Mouse (Mus musculus) lung, embryonic 15.5 days (tissue): ENCODE data around the gene Fdxr. TPM values are rescaled to one million over a fixed set of nuclear protein-coding genes. Genes with fewer than 3 reads are reported as not detected.

ENCODE experiments used
- ATAC-seq: fragments of 200-750 bp; cut with Nextera tagmentation; 2 replicates; pipeline ENCODE4 v1.8.0; 2017; ENCODE audit warnings: moderate number of reproducible peaks, borderline replicate concordance; ENCODE audit not compliant: low FRiP score, low TSS enrichment; ENCODE audit errors: extremely low read depth
- H3K27ac ChIP-seq: fragments of 300-500 bp; sonication (generic); 2 replicates; pipeline ENCODE4 v1.5.1; 2015; ENCODE audit warnings: moderate library complexity, mild to moderate bottlenecking, inconsistent platforms
- H3K27me3 ChIP-seq: fragments of 300-500 bp; sonication (generic); 2 replicates; pipeline ENCODE4 v1.6.1; 2015; ENCODE audit warnings: inconsistent platforms
- H3K36me3 ChIP-seq: fragments of 300-500 bp; sonication (generic); 2 replicates; pipeline ENCODE4 v1.6.1; 2015; ENCODE audit warnings: inconsistent platforms
- H3K4me1 ChIP-seq: fragments of 300-500 bp; sonication (generic); 2 replicates; pipeline ENCODE4 v1.6.1; 2015; ENCODE audit warnings: inconsistent platforms
- H3K4me2 ChIP-seq: fragments of 300-500 bp; sonication (generic); 2 replicates; pipeline ENCODE4 v1.6.1; 2015; ENCODE audit warnings: inconsistent platforms, mild to moderate bottlenecking, moderate library complexity
- H3K4me3 ChIP-seq: fragments of 300-500 bp; sonication (generic); 2 replicates; pipeline ENCODE4 v1.5.1; 2015; ENCODE audit warnings: mild to moderate bottlenecking, inconsistent platforms
- H3K9ac ChIP-seq: fragments of 300-500 bp; sonication (generic); 2 replicates; pipeline ENCODE4 v1.6.1; 2015; ENCODE audit warnings: inconsistent platforms
- H3K9me3 ChIP-seq: fragments of 300-500 bp; sonication (generic); 2 replicates; pipeline ENCODE4 v1.6.1; 2016; ENCODE audit warnings: inconsistent platforms
- WGBS: fragments of 180-500 bp; shearing (Covaris S2); methylation state at CpG from one replicate; pipeline ENCODE4 v1.1.7; 2015; 5-methylcytosine and 5-hydroxymethylcytosine counted together
- polyA plus RNA-seq: library from polyadenylated mRNA; unstranded; fragments of >200 nt; fragmentation: Nextera tagmentation; extraction: Ambion mirVana; gene quantifications from 2 replicates; pipeline ENCODE4 v1.2.1, GENCODE M21; 2015

Fdxr gene
- polyA plus RNA-seq, 1 experiment from 2014 or later = 15.8 TPM

DNA sequence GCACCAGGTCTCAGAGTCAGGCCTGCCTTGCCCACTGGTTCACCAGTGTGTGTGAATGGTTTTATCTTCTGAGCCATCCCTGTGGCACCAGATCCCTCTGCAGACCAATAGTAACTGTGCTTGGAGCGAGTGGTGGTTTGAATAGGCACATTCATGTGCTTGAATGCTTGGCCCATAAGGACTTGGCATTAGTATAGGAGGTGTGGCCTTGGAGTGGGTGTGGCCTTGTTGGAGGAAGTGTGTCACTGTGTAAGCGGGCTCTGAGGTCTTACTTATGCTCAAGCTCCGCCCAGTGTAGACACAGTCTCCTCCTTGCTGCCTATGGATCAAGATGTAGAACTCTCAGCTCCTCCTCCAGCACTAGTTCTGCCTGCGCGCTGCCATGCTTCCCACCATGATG, 10.5 kb upstream of the Fdxr start:
- no peak for ATAC-seq
- Histone ChIP-seq H3K27ac (no peak overlapping the region), H3K9me3 (no peaks in the 10 kb centered on the region), H3K9ac (no peak overlapping the region), H3K4me1 (peaks cover 23% of the 10 kb centered on the region), H3K27me3 (no peaks in the 10 kb centered on the region), H3K36me3 (no peaks in the 10 kb centered on the region), H3K4me2 (no peak overlapping the region), H3K4me3 (no peak overlapping the region)
- 81% methylated on average over 5 of the region's 5 CpGs for WGBS

DNA sequence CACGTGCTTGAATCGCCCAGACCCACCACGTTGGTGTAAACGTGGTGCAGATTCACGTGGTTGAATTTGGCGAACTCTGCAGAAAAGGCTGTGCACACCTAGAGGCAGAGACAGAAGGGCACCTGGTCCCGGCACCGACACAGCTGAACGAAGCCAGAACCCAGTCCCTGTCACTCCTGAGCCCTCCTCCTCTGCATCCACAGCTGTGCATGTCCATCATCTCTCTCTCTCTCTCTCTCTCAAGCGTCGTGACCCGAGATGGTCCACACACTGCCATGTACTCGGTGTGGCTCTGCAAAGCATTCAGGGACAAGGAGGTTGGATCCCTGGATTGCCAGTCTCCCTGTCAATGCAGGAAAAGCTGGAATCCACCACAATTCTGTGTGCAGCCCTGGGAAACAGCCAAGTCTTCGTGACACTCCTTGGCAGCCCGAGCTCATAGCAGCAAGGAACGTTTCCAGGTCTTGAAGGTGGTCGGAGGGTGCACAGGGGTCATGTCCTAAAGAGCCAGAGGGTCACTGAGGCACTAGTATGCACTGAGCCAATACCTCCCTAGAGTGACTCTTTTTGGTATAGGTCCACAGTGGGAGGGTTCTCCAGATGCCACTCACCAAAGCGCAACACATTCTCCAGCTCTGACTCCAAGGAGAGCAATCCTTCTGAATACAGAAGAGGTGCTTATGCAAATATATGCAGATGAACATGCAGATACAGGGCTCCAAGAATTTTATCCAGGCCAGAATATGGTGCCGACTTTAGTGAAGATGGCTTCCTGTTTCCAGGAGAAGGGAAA, 9.5 kb upstream of the Fdxr start:
- H3K4me2 ChIP-seq = no peak overlapping the region
- no peak overlapping the region for H3K9ac ChIP-seq
- H3K36me3 ChIP-seq = no peaks in the 10 kb centered on the region
- H3K4me3 ChIP-seq = no peak overlapping the region
- H3K4me1 ChIP-seq = peaks cover 15% of the 10 kb centered on the region
- no peak overlapping the region for H3K27ac ChIP-seq
- 63% methylated on average over 19 of the region's 19 CpGs for WGBS
- no peaks in the 10 kb centered on the region for H3K9me3 ChIP-seq
- H3K27me3 ChIP-seq = no peaks in the 10 kb centered on the region
- ATAC-seq = no peak

DNA sequence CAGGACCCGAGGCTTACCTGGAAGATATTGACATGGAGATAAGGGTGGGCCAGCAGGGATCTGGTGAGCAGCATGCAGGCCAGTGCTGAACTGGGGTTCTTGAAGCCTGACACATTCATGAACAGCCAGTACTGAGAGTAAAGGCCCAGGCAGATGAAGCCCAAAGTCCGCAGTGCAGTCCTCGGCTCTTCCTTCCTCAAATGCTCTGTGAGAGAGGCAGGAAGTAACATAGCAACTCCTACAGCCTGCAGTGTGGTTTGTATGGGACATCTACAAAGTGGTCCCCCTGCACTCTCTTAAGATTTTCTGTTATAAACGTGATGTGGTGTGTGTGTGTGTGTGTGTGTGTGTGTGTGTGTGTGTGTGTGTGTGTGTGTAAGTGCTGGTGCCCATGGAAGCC, 8.4 kb upstream of the Fdxr start:
- Histone ChIP-seq H3K9me3 (no peaks in the 10 kb centered on the region), H3K4me1 (peaks cover 7% of the 10 kb centered on the region; the same call in 1 of the 2 replicates), H3K36me3 (no peaks in the 10 kb centered on the region), H3K27ac (no peak overlapping the region), H3K4me2 (no peak overlapping the region), H3K9ac (no peak overlapping the region), H3K4me3 (no peak overlapping the region), H3K27me3 (no peaks in the 10 kb centered on the region)
- 53% methylated on average over 4 of the region's 4 CpGs for WGBS
- no peak for ATAC-seq

DNA sequence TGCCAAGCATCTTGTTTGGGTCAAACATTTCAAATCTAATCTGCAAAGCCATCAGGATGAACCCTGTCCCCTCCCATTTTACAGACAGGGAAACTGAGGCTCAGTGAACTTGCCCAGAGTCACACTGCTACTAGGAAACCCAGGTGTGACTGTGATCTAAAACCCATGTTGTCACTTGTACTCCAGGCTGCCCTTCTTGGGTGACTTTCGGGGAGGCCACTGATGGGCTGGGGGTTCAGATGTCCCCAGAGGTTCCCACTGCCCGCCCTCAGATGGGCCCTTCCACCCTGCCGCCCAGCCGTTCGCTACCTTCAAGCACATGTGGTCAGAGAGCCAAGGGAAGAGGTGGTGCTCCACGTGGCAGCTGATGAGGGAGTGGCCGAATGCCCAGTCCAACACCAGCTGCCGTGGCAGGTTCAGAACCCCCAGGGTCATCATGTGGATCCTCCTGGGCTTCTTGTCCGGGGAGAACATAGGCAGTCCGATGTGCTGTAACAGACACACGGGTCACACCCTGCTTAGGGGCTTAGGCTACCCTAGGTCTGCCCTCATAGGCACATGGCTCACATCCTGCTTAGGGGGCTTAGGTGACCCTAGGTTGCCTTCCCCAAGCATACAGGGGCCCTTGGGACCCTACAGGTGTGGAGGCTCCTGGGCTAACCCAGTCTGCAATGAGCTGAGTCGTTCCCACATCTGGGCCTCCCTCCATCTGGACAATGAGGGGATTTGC, 7.2 kb upstream of the Fdxr start:
- no peaks in the 10 kb centered on the region for H3K9me3 ChIP-seq
- no peak overlapping the region for H3K9ac ChIP-seq
- no peak for ATAC-seq
- H3K36me3 ChIP-seq = no peaks in the 10 kb centered on the region
- H3K4me2 ChIP-seq = no peak overlapping the region
- no peaks in the 10 kb centered on the region for H3K27me3 ChIP-seq
- 82% methylated on average over 12 of the region's 12 CpGs for WGBS
- H3K27ac ChIP-seq = no peak overlapping the region
- no peaks in the 10 kb centered on the region for H3K4me1 ChIP-seq
- H3K4me3 ChIP-seq = no peak overlapping the region

DNA sequence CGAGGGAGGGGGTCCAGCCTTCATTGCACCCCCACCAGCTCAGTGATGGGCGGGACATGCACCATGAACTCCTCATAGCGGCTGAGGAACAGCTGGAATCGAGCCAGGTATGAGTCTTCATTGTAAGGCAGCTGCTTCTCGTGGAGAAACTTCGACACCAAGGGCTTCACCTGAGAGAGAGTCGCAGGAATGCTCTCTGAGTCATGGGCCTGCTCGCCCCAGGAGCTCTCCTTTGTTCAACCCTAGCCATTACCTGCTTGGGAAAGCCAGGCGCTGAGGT, 6.6 kb upstream of the Fdxr start:
- Histone ChIP-seq H3K36me3 (no peaks in the 10 kb centered on the region), H3K27me3 (no peaks in the 10 kb centered on the region), H3K4me2 (no peak overlapping the region), H3K27ac (no peak overlapping the region), H3K4me3 (no peak overlapping the region), H3K4me1 (no peaks in the 10 kb centered on the region), H3K9me3 (no peaks in the 10 kb centered on the region), H3K9ac (no peak overlapping the region)
- no peak for ATAC-seq
- 58% methylated on average over 9 of the region's 9 CpGs for WGBS

DNA sequence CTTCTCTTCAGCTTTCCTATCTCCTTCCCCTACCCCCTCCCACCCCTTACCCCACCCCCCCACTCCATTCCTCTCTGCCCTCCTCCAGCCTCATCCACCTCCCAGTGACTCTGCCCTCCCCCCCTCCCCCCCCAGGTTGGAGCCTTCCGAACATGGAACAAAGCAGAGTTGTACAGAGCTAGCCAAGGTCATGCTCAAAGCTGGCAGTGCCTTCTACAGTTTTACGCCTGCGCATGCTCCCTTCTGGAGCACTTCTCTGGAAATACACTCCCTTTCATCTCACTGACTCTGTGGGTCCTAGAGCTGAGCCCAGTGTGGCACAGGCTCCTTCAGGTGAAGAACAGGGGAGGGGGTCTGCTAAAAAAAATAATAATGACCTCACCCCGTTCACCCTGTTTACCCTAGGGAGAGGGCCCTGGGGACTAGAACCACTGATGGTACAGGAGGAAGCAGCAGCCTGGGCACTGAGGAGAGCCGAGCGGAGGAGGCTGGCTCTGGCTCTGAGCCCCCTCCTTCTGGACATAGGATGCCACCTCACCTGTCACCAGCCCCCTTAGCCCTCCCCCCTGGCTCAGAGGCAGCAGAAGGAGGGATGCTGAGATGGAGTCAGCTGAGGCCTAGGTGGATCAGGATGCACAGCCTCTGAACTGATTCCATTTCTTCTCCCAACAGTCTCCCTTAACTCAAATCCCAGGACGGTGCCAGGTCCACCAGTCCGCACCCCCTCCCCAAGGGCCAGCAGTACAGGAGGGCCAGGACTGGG, 6.1 kb upstream of the Fdxr start:
- 67% methylated on average over 8 of the region's 8 CpGs for WGBS
- Histone ChIP-seq H3K9ac (no peak overlapping the region), H3K36me3 (no peaks in the 10 kb centered on the region), H3K27me3 (no peaks in the 10 kb centered on the region), H3K27ac (no peak overlapping the region), H3K4me3 (no peak overlapping the region), H3K4me2 (no peak overlapping the region), H3K4me1 (peaks cover 2% of the 10 kb centered on the region), H3K9me3 (no peaks in the 10 kb centered on the region)
- ATAC-seq = no peak

DNA sequence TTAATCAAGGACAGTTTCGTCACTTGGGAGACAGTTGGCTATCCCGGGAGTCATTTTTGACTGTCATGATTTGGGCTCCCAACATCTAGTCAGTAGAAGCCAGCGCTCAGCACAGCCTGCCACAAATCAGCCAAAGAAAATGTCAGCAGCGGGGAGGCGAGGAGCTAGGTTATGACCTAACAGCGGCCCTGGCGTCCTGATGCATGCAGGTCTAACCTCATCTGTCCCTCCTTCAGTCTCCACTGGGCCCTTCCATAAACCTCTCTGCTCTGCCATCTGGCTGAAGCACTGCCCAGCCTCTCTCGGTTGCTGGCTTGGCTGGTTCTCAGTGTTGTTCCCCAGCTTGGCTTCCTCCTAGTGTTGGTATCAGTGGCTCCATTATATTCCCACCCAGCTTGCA, 5.4 kb upstream of the Fdxr start:
- H3K9ac ChIP-seq = no peak overlapping the region
- H3K27ac ChIP-seq = no peak overlapping the region
- no peak overlapping the region for H3K4me2 ChIP-seq
- WGBS = 51% methylated on average over 8 of the region's 8 CpGs
- no peak for ATAC-seq
- peaks cover 7% of the 10 kb centered on the region for H3K4me1 ChIP-seq
- no peaks in the 10 kb centered on the region for H3K9me3 ChIP-seq
- no peak overlapping the region for H3K4me3 ChIP-seq
- no peaks in the 10 kb centered on the region for H3K27me3 ChIP-seq
- H3K36me3 ChIP-seq = no peaks in the 10 kb centered on the region

DNA sequence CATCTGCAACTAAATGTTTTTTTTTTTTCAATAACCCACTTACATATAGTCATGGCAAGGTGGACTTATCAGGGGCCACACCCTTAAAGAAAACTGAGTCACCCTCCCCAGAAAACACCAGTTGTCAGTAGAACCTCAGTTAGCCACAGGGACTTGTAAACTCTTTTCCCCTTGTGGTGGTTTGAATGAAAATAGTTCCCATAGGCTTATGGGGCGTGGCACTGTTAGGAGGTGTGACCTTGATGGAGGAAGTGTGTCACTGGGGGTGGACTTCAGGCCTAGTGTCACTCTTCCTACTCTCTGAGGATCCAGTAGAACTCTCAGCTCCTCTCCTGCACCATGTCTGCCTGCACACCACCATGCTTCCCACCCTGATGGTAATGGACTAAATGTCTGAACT, 2.9 kb upstream of the Fdxr start:
- no peaks in the 10 kb centered on the region for H3K9me3 ChIP-seq
- H3K27ac ChIP-seq = no peak overlapping the region
- no peak overlapping the region for H3K9ac ChIP-seq
- 44% methylated on average over 1 of the region's 1 CpGs for WGBS
- no peak overlapping the region for H3K4me2 ChIP-seq
- ATAC-seq = no peak
- H3K4me1 ChIP-seq = peaks cover 19% of the 10 kb centered on the region
- H3K4me3 ChIP-seq = no peak overlapping the region
- H3K27me3 ChIP-seq = no peaks in the 10 kb centered on the region
- H3K36me3 ChIP-seq = no peaks in the 10 kb centered on the region

DNA sequence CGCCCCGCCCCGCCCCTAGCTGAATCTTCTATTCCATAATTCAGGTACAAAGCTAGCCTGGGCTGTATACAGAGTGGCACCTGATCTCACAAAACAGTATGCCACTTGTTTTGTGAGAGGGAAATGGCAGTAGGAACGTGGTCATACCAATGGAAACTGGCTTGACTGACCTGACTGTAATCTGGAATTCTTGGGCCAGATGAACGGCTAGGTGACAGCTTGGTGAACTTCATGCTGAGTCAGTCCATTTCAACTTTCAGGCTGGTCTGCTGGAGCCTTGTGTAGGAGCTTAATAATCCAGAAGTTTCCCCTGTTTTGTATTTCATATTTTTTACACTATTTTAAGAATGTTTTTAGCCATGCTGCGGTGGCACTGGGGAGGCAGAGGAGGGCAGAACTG, 1.3 kb upstream of the Fdxr start:
- WGBS = 71% methylated on average over 6 of the region's 6 CpGs
- no peaks in the 10 kb centered on the region for H3K36me3 ChIP-seq
- peaks cover 19% of the 10 kb centered on the region for H3K4me1 ChIP-seq
- no peaks in the 10 kb centered on the region for H3K27me3 ChIP-seq
- peak overlapping the region; percentile 81; the same call in 1 of the 2 replicates for H3K4me2 ChIP-seq
- no peak for ATAC-seq
- no peaks in the 10 kb centered on the region for H3K9me3 ChIP-seq
- H3K4me3 ChIP-seq = peak overlapping the region; percentile 63; the same call in 1 of the 2 replicates
- no peak overlapping the region for H3K27ac ChIP-seq
- H3K9ac ChIP-seq = no peak overlapping the region

DNA sequence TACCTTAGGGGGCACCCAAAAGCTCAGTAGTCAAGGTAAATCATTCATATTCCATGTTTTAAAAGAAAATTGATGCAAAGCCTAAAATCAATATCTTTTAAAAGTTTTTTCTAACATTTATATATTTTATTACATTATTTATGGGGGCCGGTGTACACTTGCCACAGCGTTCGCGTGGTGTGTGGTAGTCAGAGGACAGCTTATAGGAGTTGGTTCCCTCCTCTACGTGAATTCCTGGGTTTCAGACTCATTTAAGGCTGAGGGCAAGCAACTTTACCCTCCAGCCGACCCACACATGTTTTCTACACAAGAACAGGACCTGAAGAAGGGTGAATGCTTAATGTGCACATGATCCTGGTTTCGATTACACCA, 740 bp upstream of the Fdxr start:
- peak overlapping the region; percentile 63 for H3K4me3 ChIP-seq
- H3K4me2 ChIP-seq = peak overlapping the region; percentile 81
- H3K9me3 ChIP-seq = no peaks in the 10 kb centered on the region
- H3K27me3 ChIP-seq = no peaks in the 10 kb centered on the region
- no peak for ATAC-seq
- no peaks in the 10 kb centered on the region for H3K36me3 ChIP-seq
- peak overlapping the region; percentile 83 for H3K27ac ChIP-seq
- WGBS = 21% methylated on average over 7 of the region's 7 CpGs
- peaks cover 19% of the 10 kb centered on the region for H3K4me1 ChIP-seq
- H3K9ac ChIP-seq = peak overlapping the region; percentile 60

DNA sequence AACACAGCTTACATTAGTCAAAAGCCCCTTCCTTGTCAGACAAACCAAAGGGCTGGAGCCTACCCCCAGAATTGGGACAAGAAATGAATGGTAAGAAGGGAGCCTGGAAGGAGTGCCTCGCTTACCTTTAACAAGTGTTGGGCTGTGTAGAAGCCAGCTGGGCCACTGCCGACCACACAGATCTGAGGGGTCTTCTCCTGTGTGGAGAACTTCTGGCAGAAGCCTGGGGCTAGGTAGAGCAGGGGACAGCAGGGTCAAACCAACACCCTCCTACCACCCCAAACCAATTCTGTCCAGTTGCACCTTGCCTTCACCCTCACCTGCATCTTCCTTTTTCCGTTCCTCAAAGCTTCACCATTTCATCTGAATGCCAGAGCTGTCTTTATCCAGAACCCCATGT, 896 bp downstream of the Fdxr start:
- H3K4me2 ChIP-seq = peak overlapping the region; percentile 93
- no peaks in the 10 kb centered on the region for H3K9me3 ChIP-seq
- H3K9ac ChIP-seq = 0 out of 2 replicates have a peak overlapping the region, but pooled peaks have one; percentile 75
- H3K4me1 ChIP-seq = peaks cover 19% of the 10 kb centered on the region
- 0 out of 2 replicates have a peak, but pooled peaks cover 4% of the 10 kb centered on the region for H3K27me3 ChIP-seq
- 52% methylated on average over 3 of the region's 3 CpGs for WGBS
- no peak for ATAC-seq
- no peak overlapping the region for H3K27ac ChIP-seq
- H3K36me3 ChIP-seq = no peaks in the 10 kb centered on the region
- peak overlapping the region; percentile 63 for H3K4me3 ChIP-seq

DNA sequence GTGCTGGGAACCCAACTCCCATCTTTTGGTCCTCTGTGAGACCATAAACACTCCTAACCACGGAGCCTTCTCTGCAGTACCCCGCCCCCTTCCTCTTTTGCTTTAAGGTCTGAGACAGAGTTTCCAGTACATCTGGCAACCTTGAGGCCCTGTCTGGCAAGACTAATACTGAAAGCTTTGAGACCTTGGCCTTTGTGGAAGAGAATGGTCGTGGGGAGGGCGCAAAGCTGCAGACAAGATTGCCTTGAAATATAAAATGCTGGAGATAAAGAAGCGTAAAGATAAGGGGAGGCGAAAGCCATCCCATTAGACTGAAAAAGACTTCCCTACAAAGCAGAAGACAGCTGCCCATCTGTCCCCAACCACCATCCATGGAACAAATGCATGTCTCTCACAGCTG, 1.3 kb downstream of the Fdxr start:
- H3K36me3 ChIP-seq = no peaks in the 10 kb centered on the region
- peaks cover 19% of the 10 kb centered on the region for H3K4me1 ChIP-seq
- 0 out of 2 replicates have a peak, but pooled peaks cover 4% of the 10 kb centered on the region for H3K27me3 ChIP-seq
- ATAC-seq = no peak
- no peak overlapping the region for H3K9ac ChIP-seq
- WGBS = 61% methylated on average over 6 of the region's 6 CpGs
- H3K9me3 ChIP-seq = no peaks in the 10 kb centered on the region
- H3K4me2 ChIP-seq = peak overlapping the region; percentile 93; the same call in 1 of the 2 replicates
- no peak overlapping the region; the same call in 1 of the 2 replicates for H3K4me3 ChIP-seq
- no peak overlapping the region for H3K27ac ChIP-seq
